Mouse (Mus musculus): Measurements from ENCODE around the gene Xrra1. TPM values are rescaled to one million over a fixed set of nuclear protein-coding genes. Genes with fewer than 3 reads are reported as not detected.

Gene Xrra1
- total RNA-seq, 2 experiments from 2014 or later, result 0.97 TPM

DNA sequence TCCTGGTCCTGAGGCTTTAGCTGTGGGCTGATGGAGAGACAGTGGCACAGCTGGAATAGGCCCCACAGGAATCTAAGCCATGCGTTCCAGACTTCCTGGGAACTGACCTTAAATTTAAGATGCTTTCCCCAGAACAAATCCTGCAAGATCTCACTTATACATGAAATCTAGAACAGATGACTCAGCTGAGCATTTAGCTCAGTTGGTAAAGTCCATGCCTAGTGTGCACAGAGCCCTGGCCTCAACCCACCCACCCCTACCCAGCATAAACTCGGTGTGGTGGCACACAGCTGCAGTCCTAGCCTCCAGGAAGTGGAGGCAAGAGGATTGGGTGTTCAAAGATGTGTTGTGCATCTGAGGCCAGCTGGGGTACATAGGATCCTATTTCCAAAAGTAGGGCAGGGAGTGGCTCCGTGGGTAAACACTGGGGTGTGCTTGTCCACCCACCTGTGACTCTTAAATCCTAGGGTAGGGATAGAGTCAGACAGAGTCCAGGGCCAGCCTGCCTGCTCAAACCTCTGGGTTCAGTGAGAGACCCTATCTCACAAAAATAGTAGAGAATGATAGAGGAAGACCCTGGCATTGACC is 31.3 kb downstream of the Xrra1 start:
- intact Hi-C loops (cut with DNase I), result no loop called here
- no peak for DNase-seq (ENCODE audit: low spot score in 2 of 2)

DNA sequence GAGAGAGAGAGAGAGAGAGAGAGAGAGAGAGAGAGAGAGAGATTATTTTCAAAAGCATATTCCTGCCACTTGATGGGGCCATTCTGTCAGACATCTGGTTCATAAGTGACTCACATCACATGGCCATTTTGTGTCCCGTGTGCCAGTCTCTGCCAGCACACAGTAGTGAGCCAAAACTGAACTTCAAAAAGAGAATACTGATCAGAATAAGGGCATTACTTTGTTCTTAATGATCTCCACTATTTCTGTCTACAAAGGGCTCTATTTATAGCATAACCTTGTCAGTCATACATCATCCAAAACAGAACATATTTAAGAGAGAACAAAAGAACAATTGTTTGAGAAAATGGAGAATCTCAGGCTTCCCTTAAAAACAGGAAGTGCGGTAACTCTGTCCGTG is 32.6 kb downstream of the Xrra1 start:
- intact Hi-C loops (cut with DNase I), result no loop called here
- no peak for DNase-seq (ENCODE audit: low spot score in 2 of 2)

DNA sequence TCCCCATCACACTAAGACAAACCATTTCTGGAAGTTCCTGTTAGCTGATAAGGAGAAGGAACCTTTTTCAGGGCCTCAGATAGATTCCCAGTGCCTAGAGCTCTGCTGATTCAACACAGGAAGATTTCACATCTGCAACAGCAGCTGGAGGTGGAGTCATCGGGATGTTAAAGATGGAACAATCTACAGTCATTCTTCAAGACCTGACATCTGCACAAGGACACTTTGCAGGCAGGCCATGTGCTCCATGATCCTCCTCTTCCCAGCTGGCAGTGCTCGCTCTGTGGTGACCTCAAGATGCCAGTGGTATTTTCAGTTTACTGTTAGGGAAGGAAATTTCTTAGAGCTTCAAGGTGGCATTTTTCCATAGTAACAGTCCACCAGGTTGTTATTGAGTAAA is 33.4 kb downstream of the Xrra1 start:
- intact Hi-C loops (cut with DNase I), result no loop called here

DNA sequence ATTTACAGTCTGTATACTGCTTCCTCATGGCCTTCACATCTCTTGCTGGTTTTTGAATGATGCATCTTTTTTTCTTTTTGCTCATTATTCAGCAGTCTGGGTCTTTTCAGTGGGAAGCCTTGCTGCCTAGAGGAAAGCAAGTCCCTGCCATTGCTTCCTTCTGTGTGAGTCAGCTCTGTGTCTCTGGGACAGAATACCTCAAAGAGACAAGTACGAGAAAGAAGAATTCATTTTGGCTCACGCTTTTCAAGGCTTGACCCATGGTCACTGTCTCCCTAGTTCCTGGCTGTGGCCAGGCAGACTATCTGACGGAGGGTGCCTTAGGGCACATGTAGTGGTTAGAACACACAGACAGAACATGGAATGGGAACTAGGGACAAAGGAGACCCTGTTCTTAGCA is 35.1 kb downstream of the Xrra1 start:
- intact Hi-C loops (cut with DNase I), result no loop called here
- no peak for DNase-seq (ENCODE audit: low spot score in 2 of 2)

More for the DNA sequence above, 33.4 kb downstream of the Xrra1 start:
- no peak for DNase-seq (ENCODE audit: low spot score in 2 of 2)

DNA sequence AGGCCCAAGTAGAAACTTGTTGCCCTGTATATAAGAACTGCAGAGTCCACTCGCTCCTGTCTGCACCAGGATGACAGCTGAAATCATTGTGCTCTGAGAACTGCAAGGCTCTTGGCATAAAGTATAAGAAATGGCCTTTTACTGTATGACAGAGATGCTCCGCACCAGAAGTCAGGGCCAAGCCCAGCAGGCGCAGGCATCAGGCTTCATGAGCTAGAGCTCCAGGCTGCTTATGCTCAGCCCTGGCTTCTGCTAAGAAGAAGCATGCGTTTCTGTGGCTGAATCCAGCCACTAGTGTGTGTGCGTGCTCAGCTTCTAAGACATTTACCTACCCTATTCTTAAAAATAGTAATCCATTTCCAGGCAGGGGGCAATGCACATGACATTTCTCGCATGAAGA is 35.6 kb downstream of the Xrra1 start:
- DNase-seq (ENCODE audit: low spot score in 2 of 2), result no peak
- intact Hi-C loops (cut with DNase I), result no loop called here

DNA sequence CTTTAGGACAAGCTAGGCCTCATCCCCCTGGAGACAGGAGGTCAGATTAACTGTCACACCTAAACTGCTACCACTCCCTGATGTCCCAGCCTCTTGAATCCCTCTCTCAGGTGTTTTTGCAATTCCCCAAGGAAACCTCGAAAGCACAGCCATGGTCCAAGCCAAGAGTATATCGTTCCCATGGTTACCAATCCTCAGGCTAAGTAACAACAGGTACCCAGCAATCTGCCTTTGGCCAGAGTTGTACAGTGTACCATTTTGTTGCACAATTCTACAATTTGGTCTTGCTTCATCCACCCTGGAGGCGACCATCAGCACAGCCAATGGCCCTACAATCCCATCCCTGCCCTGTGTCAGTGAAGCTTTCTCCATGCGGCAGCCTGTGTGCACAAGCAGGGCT is 38.0 kb downstream of the Xrra1 start:
- intact Hi-C loops (cut with DNase I), result no loop called here
- no peak for DNase-seq (ENCODE audit: low spot score in 2 of 2)

DNA sequence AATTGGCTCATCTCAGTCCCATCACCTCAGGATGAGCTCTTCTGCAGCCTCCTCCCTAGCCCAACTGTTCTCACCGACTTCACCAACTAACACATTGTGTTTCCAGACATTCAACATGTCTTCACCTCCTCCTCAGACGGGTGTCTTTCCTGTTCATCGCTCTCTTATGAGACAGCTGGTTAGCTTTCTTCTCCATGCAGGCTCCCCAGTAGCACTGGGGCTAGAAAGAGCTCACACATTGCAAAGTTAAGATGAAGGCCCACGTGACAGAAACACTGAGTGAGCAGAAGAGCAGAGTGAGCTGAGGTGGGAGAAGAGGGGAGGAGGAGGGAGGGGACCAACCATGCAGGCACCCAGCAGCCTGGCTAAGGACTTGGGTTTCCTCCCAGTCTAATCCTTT is 43.3 kb downstream of the Xrra1 start:
- intact Hi-C loops (cut with DNase I), result no loop called here
- DNase-seq (ENCODE audit: low spot score in 2 of 2), result peak; percentile 40 to 69

DNA sequence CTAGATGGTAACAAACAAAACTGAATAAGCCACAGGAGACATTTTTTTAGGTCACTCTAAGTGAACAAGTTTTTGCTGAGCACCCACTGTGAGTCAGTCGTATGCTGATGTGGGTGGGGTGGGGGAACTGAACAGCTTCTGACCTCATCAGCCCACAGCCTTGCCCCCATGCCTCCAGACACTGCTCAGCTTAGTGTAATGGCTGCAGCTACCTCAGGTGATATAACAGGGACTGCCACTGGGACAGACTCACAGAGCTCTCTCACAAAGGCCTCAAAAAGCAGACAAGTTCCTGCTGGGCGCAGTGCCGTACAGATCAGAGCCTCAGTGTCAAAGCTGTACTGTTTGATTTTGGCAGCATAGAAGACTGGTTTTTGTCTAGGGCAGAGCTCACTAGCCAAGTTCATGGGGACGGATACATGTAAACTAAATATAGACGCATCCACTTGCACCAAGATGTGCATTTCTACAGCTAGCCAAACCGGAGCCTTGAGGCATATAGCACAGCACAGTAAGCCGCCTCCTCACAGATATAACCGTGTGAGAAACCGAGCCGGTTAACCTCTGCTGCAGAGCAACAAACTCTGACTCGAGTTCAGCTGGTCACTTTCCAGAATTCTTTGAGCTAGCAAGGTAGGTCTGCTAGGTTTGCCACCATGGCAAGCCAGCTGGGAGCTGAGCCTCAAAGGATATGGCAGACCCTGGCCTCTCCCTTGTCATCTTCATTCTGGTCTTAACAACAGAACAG is 44.2 kb downstream of the Xrra1 start:
- no peak for DNase-seq (ENCODE audit: low spot score in 2 of 2)
- intact Hi-C loops (cut with DNase I), result no loop called here

DNA sequence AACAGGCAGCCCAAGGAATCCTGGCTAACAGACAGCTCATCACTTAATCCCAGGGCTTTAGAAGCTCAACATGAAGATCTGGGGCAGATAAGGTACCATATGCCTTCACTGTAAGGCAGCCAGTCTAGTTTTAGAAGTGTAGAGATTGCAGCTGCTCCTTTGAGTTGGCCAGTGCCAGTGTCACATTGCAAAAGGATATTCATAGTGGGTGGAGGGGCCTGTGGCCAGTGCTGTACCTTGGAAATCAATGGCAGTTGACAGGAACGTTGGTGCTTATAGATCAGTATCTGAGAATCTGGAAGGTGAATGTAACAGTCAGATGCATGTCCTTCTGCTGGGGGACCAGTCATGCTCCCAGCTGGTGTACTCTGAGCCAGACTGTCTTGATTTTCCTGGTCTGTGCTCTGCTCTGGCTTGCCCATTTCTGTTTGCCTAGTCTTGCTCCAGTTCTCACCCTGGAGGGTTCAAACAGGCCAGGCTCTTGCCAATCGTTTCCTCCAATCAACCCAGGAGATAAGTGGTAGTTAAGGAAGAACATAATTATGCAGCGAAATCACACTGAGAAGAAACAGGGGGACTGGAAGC is 45.6 kb downstream of the Xrra1 start:
- intact Hi-C loops (cut with DNase I), result no loop called here
- DNase-seq (ENCODE audit: low spot score in 2 of 2), result no peak

DNA sequence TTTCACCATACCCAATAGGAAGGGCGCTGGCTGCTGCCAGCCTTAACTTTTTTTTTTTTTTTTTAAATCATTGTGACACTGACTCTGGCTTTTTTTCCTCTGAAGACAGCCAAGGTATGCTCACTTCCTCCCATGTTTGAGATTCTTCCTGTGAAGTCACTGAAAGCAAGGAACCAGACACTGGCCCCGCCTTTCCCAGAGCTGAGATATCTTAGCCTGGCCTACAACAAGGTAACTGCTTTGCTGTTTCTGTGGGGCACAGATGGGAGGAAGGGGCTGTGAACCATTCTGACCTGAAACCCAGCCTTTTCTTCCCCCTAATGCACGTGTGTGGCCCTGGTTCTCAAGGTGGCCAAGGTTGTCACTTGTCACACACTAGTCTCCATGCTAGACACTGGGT is 47.4 kb downstream of the Xrra1 start:
- DNase-seq (ENCODE audit: low spot score in 2 of 2), result no peak
- intact Hi-C loops (cut with DNase I), result no loop called here

DNA sequence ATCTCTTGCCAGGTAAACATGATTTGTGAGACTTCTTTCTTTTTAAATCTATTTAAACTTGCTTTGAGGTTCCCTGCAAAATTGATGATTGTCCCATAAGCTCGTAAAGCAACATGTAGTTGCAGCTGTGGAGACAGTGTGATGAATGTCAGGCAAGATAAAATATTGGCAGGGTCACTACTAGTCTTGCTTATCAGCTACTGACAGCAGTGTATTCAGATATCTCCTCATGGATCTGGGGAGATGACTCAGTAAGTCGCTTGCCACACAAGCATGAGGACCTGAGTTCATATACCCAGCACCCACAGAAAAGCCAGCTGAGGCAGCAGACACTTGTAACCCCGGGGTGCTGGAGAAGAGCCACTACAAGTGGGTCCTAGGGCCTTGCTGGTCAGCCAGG is 48.5 kb downstream of the Xrra1 start:
- intact Hi-C loops (cut with DNase I), result no loop called here

DNA sequence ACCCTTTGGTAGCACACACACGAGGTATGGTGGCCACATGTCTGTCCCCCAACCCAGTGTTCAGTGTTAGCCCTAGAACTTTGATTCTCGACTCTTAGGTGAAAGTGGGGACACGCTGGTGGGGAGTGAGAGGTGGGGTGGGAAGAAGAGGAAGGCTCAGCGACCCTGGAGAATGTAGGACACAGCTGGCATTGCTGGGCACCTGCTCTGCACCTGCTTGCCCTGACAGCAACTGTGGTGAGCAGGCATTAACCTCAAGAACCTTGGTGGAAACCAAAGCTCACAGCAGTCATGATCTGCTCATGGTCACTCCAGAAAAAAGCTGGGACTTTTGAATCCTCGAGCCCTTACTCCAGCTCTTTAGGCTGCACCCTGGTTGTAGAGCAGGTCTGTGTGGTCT is 52.1 kb downstream of the Xrra1 start:
- intact Hi-C loops (cut with DNase I), result no loop called here

More for the DNA sequence above, 48.5 kb downstream of the Xrra1 start:
- DNase-seq (ENCODE audit: low spot score in 2 of 2), result no peak

DNA sequence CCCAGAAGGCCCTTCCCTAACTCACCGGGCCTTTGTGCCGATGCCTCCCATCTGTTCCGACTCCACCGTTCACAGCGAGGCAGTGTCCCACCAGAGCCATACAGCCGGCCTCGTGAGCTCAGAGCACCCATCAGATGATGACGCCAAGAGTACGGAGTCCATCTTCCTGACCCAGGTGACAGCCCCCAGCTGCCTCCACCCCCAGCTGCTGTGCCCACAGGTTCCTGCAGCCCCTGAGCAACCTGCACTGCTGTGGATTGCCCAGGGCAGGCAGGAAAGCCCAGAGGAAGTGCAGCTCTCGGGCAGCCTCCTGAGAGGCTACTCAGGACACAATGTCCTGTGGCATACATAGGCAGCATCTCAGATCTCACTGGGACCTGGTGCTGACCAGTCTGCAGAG is 55.4 kb downstream of the Xrra1 start:
- intact Hi-C loops (cut with DNase I), result no loop called here
- DNase-seq (ENCODE audit: low spot score in 2 of 2), result no peak

More for the DNA sequence above, 52.1 kb downstream of the Xrra1 start:
- no peak for DNase-seq (ENCODE audit: low spot score in 2 of 2)

DNA sequence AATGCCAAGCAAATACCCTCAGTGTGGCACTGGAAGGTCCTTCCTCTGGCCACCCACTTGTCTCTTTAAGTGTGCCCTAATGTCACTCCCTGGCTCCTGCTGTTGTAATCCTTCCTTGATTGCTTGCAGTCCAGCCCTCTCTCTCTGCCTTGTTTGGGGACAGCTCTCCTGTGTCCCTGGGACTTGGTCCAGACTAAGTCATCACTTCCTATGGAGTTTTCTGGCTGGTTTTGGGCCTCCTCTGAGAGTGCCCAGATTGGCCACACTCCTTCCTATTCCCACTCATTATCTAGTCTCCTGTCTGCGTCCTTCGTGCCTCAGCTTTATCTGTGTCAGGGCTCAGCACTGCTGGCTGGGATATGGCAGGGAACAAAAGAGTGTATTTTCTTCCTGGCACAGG is 56.6 kb downstream of the Xrra1 start:
- intact Hi-C loops (cut with DNase I), result no loop called here
- DNase-seq (ENCODE audit: low spot score in 2 of 2), result no peak

DNA sequence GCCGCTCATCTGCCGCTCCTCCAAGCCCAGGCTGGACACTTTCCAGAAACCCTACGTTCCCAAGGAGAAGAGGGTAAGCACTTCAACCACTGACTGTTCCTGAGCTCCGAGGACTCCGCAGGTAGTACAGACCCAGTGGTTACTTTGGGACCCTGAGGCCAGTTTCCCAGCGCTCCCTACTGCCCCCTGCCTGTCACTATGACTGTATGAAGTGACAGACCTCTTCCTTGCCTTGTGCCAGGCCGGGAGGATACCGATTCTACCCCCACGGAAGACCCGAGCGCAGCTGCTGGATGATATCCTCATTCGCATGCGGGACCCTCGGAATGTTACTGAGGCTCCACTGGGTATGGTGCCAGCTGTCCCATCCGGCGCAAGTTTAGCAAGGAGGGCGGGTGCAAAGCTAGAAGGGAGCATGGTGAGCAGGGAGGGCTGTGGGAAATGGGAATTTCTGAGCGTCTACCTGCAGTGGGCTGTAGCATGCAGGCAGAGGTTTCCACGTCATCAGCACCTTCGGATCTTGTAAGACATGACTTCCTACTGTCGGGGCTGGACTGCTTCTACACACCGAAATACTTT is 57.9 kb downstream of the Xrra1 start:
- intact Hi-C loops (cut with DNase I), result no loop called here
- peak; percentile 45 to 49 for DNase-seq (ENCODE audit: low spot score in 2 of 2)

DNA sequence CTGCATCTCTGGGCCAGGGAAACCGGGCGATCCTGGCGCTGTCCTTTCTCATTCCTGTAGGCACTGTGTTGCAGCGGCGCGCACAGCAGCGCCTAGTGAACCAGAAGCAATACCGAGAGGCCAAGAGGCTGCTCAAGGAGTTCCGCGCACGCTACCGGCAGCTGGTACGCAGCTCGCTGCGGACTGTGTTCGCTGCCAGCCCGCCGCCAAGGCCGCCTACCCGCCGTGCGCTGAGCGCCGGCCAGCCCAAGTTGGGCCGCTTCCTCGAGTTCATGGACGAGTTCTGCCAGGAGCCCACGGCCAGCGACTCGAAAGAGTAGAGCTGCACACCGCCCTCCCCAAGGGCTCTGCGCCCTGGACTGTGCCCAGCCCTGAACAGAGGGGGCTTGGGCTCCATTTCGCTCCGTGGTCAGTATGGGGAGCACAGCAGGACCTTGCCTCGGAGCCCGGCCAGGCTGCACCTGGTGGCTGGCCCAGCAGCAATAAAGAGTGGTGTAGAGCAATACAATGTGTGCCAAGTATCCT is 58.5 kb downstream of the Xrra1 start:
- intact Hi-C loops (cut with DNase I), result no loop called here
- DNase-seq (ENCODE audit: low spot score in 2 of 2), result peak in 1 of 2 experiments; percentile 49

DNA sequence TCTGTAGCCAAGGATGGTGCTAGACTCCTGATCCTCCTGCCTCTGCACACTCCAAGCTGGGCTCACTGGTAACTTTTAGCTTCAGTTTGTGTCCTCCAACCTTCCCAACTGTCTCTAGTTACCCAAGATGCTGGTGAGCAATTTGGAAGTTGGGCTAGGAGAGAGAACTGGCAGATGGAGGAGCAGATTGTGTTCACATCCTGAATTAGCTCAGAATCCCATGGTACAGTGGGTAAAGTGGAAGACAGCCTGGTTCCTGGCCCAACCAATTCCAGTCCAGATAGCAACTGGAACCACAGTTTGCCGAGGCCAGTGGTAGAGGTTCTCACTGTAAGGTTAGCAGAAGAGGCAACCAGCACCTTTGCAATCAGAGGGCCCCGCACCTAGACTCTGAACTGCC is 60.2 kb downstream of the Xrra1 start:
- intact Hi-C loops (cut with DNase I), result no loop called here
- peak; percentile 34 to 35 for DNase-seq (ENCODE audit: low spot score in 2 of 2)

DNA sequence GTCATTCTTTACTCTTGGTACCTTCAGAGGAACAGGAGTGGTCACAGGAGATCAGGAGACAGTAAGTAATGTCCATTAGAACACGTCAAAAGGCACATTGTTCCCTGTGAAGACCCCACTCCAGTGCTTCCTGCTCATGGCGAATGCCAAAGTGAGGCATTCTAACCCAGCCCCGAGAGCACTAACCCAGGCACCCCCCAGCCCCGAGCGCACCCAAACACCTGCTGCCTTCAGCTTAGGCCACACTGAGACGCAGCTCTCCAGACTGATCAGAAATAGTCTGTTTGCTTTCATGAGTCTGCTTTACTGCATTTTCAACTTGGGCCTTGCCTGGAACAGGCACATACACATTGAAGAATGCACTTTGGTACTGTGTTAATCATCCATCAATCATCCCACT is 61.1 kb downstream of the Xrra1 start:
- DNase-seq (ENCODE audit: low spot score in 2 of 2), result no peak
- intact Hi-C loops (cut with DNase I), result loop anchor here (10.0 kb wide), 1 partner anchor 185 kb away; no protein-coding TSS in a partner anchor

DNA sequence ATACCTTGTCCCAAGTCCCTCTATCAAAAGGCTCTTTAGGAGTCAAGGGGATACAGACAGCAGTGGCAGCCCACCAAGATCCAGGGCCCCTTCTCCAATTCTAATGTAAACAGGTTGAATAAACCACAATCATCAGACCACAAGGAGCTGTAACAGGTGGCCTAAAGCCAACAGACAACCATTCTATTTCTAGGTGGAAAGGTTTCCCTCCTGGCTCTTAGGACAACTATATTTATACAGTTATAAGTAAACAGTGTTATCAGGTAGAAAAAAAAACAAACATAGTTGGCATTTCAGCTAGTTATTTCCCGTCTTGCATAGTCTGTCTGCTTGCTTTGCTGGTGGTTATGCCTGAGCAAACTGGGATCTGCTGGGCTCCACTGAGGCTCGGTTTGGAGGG is 61.5 kb downstream of the Xrra1 start:
- DNase-seq (ENCODE audit: low spot score in 2 of 2), result no peak
- intact Hi-C loops (cut with DNase I), result loop anchor here (10.0 kb wide), 1 partner anchor 184 kb away; no protein-coding TSS in a partner anchor

Data from left cerebral cortex, postnatal 14 days (tissue).